Mouse (Mus musculus): Measurements from ENCODE around the gene Esyt1. TPM values are rescaled to one million over a fixed set of nuclear protein-coding genes. Genes with fewer than 3 reads are reported as not detected.
"Not testable (repeated sequence)": the region's sequence is repeated elsewhere in the genome, so short reads cannot be mapped to it uniquely, and the experiment has no call there.

Esyt1 gene
- polyA plus RNA-seq, 1 experiment from 2014 or later, result 12.6 TPM

- DNase-seq (ENCODE audit: low spot score), result no peak
- Histone ChIP-seq H3K4me1 (replicated peaks; ENCODE audit: control insufficient read depth, insufficient read depth, low read length) (peaks cover 11% of the 10 kb centered on the region), H3K36me3 (ENCODE audit: control insufficient read depth, insufficient read depth, low read length) (no peaks in the 10 kb centered on the region; the same call in 1 of the 2 replicates), H3K9ac (ENCODE audit: low read depth, low read length) (no peak overlapping the region), H3K9me3 (ENCODE audit: control insufficient read depth, low read length) (no peaks in the 10 kb centered on the region), H3K4me2 (replicated peaks; ENCODE audit: low read depth, low read length) (no peak overlapping the region; the same call in 1 of the 2 replicates), H3K27me3 (ENCODE audit: control insufficient read depth, insufficient read depth, low read length) (no peaks in the 10 kb centered on the region; the same call in 1 of the 2 replicates), H3K27ac (ENCODE audit: low read depth, low read length) (no peak overlapping the region), H3K4me3 (ENCODE audit: low read depth, low read length) (no peak overlapping the region)
- 81% methylated on average over 4 of the region's 4 CpGs for WGBS
- no peak for ATAC-seq (ENCODE audit: low FRiP score)
Observed at GRCm38 (mm10) chr10:128495903-128496302, 29.8 kb downstream of the Esyt1 start.

GRCm38 (mm10) chr10:128495270-128495669, 30.4 kb downstream of the Esyt1 start:
- no peak overlapping the region for H3K9ac ChIP-seq (ENCODE audit: low read depth, low read length)
- WGBS, result 82% methylated on average over 2 of the region's 2 CpGs
- no peak for ATAC-seq (ENCODE audit: low FRiP score)
- no peaks in the 10 kb centered on the region for H3K9me3 ChIP-seq (ENCODE audit: control insufficient read depth, low read length)
- no peak overlapping the region for H3K27ac ChIP-seq (ENCODE audit: low read depth, low read length)
- H3K4me3 ChIP-seq (ENCODE audit: low read depth, low read length), result no peak overlapping the region
- DNase-seq (ENCODE audit: low spot score), result no peak
- no peaks in the 10 kb centered on the region; the same call in 1 of the 2 replicates for H3K36me3 ChIP-seq (ENCODE audit: control insufficient read depth, insufficient read depth, low read length)
- H3K27me3 ChIP-seq (ENCODE audit: control insufficient read depth, insufficient read depth, low read length), result no peaks in the 10 kb centered on the region; the same call in 1 of the 2 replicates
- no peak overlapping the region for H3K4me2 ChIP-seq (replicated peaks; ENCODE audit: low read depth, low read length)
- peaks cover 11% of the 10 kb centered on the region for H3K4me1 ChIP-seq (replicated peaks; ENCODE audit: control insufficient read depth, insufficient read depth, low read length)

- WGBS, result 64% methylated on average over 11 of the region's 11 CpGs
- H3K9me3 ChIP-seq (ENCODE audit: control insufficient read depth, low read length), result no peaks in the 10 kb centered on the region
- no peak for ATAC-seq (ENCODE audit: low FRiP score)
- peaks cover under 1% of the 10 kb centered on the region; the same call in 1 of the 2 replicates for H3K36me3 ChIP-seq (ENCODE audit: control insufficient read depth, insufficient read depth, low read length)
- H3K27ac ChIP-seq (ENCODE audit: low read depth, low read length), result peak overlapping the region; percentile 54; the same call in 1 of the 2 replicates
- peak overlapping the region; percentile 76 for H3K4me3 ChIP-seq (ENCODE audit: low read depth, low read length)
- DNase-seq (ENCODE audit: low spot score), result no peak
- no peaks in the 10 kb centered on the region; the same call in 1 of the 2 replicates for H3K27me3 ChIP-seq (ENCODE audit: control insufficient read depth, insufficient read depth, low read length)
- H3K9ac ChIP-seq (ENCODE audit: low read depth, low read length), result peak overlapping the region; percentile 68
- peaks cover 15% of the 10 kb centered on the region for H3K4me1 ChIP-seq (replicated peaks; ENCODE audit: control insufficient read depth, insufficient read depth, low read length)
- H3K4me2 ChIP-seq (replicated peaks; ENCODE audit: low read depth, low read length), result peak overlapping the region; percentile 58
Observed at GRCm38 (mm10) chr10:128494667-128495245, 30.9 kb downstream of the Esyt1 start.

- under 1% methylated on average over 45 of the region's 45 CpGs for WGBS
- ATAC-seq (ENCODE audit: low FRiP score), result peak; percentile 94
- H3K4me1 ChIP-seq (replicated peaks; ENCODE audit: control insufficient read depth, insufficient read depth, low read length), result peaks cover 11% of the 10 kb centered on the region
Observed at GRCm38 (mm10) chr10:128493695-128494666, 31.7 kb downstream of the Esyt1 start, which contains the start of gene Myl6. Gene Myl6 (minus strand): TSS chr10:128494145.

GRCm38 (mm10) chr10:128493319-128493694, 32.4 kb downstream of the Esyt1 start:
- no peak for DNase-seq (ENCODE audit: low spot score)

More at GRCm38 (mm10) chr10:128493695-128494666, 31.7 kb downstream of the Esyt1 start, which contains the start of gene Myl6:
- Histone ChIP-seq H3K9me3 (ENCODE audit: control insufficient read depth, low read length) (no peaks in the 10 kb centered on the region), H3K36me3 (ENCODE audit: control insufficient read depth, insufficient read depth, low read length) (peaks cover 4% of the 10 kb centered on the region; the same call in 1 of the 2 replicates), H3K27me3 (ENCODE audit: control insufficient read depth, insufficient read depth, low read length) (no peaks in the 10 kb centered on the region; the same call in 1 of the 2 replicates), H3K4me2 (replicated peaks; ENCODE audit: low read depth, low read length) (peak within 1 kb of the TSS; percentile 75), H3K4me3 (ENCODE audit: low read depth, low read length) (peak within 1 kb of the TSS; percentile 76), H3K9ac (ENCODE audit: low read depth, low read length) (peak within 1 kb of the TSS; percentile 74), H3K27ac (ENCODE audit: low read depth, low read length) (peak within 1 kb of the TSS; percentile 80)
- peak; percentile 99 for DNase-seq (ENCODE audit: low spot score)

GRCm38 (mm10) chr10:128492633-128493311, 32.9 kb downstream of the Esyt1 start:
- peak overlapping the region; percentile 74 for H3K9ac ChIP-seq (ENCODE audit: low read depth, low read length)
- H3K36me3 ChIP-seq (ENCODE audit: control insufficient read depth, insufficient read depth, low read length), result peaks cover 6% of the 10 kb centered on the region
- ATAC-seq (ENCODE audit: low FRiP score) (peak; percentile 23; the same call in 1 of the 2 replicates), DNase-seq (ENCODE audit: low spot score) (peak; percentile 65)
- H3K4me3 ChIP-seq (ENCODE audit: low read depth, low read length), result peak overlapping the region; percentile 76
- no peaks in the 10 kb centered on the region for H3K9me3 ChIP-seq (ENCODE audit: control insufficient read depth, low read length)
- peak overlapping the region; percentile 75 for H3K4me2 ChIP-seq (replicated peaks; ENCODE audit: low read depth, low read length)
- 31% methylated on average over 12 of the region's 12 CpGs for WGBS
- H3K27me3 ChIP-seq (ENCODE audit: control insufficient read depth, insufficient read depth, low read length), result no peaks in the 10 kb centered on the region; the same call in 1 of the 2 replicates
- peaks cover 11% of the 10 kb centered on the region for H3K4me1 ChIP-seq (replicated peaks; ENCODE audit: control insufficient read depth, insufficient read depth, low read length)
- H3K27ac ChIP-seq (ENCODE audit: low read depth, low read length), result peak overlapping the region; percentile 80

More at GRCm38 (mm10) chr10:128493319-128493694, 32.4 kb downstream of the Esyt1 start:
- H3K4me2 ChIP-seq (replicated peaks; ENCODE audit: low read depth, low read length), result peak overlapping the region; percentile 75
- H3K4me3 ChIP-seq (ENCODE audit: low read depth, low read length), result peak overlapping the region; percentile 76
- H3K27ac ChIP-seq (ENCODE audit: low read depth, low read length), result peak overlapping the region; percentile 80
- H3K36me3 ChIP-seq (ENCODE audit: control insufficient read depth, insufficient read depth, low read length), result peaks cover 4% of the 10 kb centered on the region; the same call in 1 of the 2 replicates
- H3K27me3 ChIP-seq (ENCODE audit: control insufficient read depth, insufficient read depth, low read length), result no peaks in the 10 kb centered on the region; the same call in 1 of the 2 replicates
- H3K9ac ChIP-seq (ENCODE audit: low read depth, low read length), result peak overlapping the region; percentile 74
- peak; percentile 39 for ATAC-seq (ENCODE audit: low FRiP score)
- H3K9me3 ChIP-seq (ENCODE audit: control insufficient read depth, low read length), result no peaks in the 10 kb centered on the region
- H3K4me1 ChIP-seq (replicated peaks; ENCODE audit: control insufficient read depth, insufficient read depth, low read length), result peaks cover 11% of the 10 kb centered on the region
- 1% methylated on average over 12 of the region's 12 CpGs for WGBS

GRCm38 (mm10) chr10:128492051-128492450, 33.6 kb downstream of the Esyt1 start:
- Histone ChIP-seq H3K9ac (ENCODE audit: low read depth, low read length) (peak overlapping the region; percentile 74; the same call in 1 of the 2 replicates), H3K36me3 (ENCODE audit: control insufficient read depth, insufficient read depth, low read length) (peaks cover 12% of the 10 kb centered on the region), H3K4me2 (replicated peaks; ENCODE audit: low read depth, low read length) (peak overlapping the region; percentile 75), H3K4me3 (ENCODE audit: low read depth, low read length) (peak overlapping the region; percentile 76), H3K4me1 (replicated peaks; ENCODE audit: control insufficient read depth, insufficient read depth, low read length) (peaks cover 11% of the 10 kb centered on the region)
- 76% methylated on average over 6 of the region's 8 CpGs for WGBS
- H3K27me3 ChIP-seq (ENCODE audit: control insufficient read depth, insufficient read depth, low read length); H3K27ac ChIP-seq (ENCODE audit: low read depth, low read length); DNase-seq (ENCODE audit: low spot score); H3K9me3 ChIP-seq (ENCODE audit: control insufficient read depth, low read length); ATAC-seq (ENCODE audit: low FRiP score): not testable (repeated sequence)

- Histone ChIP-seq H3K9ac (ENCODE audit: low read depth, low read length) (no peak overlapping the region), H3K4me2 (replicated peaks; ENCODE audit: low read depth, low read length) (no peak overlapping the region; the same call in 1 of the 2 replicates), H3K9me3 (ENCODE audit: control insufficient read depth, low read length) (no peaks in the 10 kb centered on the region), H3K4me1 (replicated peaks; ENCODE audit: control insufficient read depth, insufficient read depth, low read length) (peaks cover 11% of the 10 kb centered on the region), H3K27me3 (ENCODE audit: control insufficient read depth, insufficient read depth, low read length) (no peaks in the 10 kb centered on the region), H3K27ac (ENCODE audit: low read depth, low read length) (no peak overlapping the region), H3K4me3 (ENCODE audit: low read depth, low read length) (no peak overlapping the region), H3K36me3 (ENCODE audit: control insufficient read depth, insufficient read depth, low read length) (peaks cover 12% of the 10 kb centered on the region)
- ATAC-seq (ENCODE audit: low FRiP score) (no peak), DNase-seq (ENCODE audit: low spot score) (no peak)
- 86% methylated on average over 6 of the region's 6 CpGs for WGBS
Observed at GRCm38 (mm10) chr10:128491495-128491894, 34.2 kb downstream of the Esyt1 start.

Data from hindbrain, embryonic 11.5 days (tissue).